Mouse (Mus musculus): ENCODE measurements around the gene Oprm1.
"Not testable (repeated sequence)": the region's sequence is repeated elsewhere in the genome, so short reads cannot be mapped to it uniquely, and the experiment has no call there.

The Oprm1 gene

GRCm38 (mm10) chr10:6979216-6979615 lies 220.9 kb downstream of the Oprm1 start:
- no peak for DNase-seq (ENCODE audit: low spot score)

- DNase-seq (ENCODE audit: low spot score), result no peak
These were observed 221.5 kb downstream of the Oprm1 start for GRCm38 (mm10) chr10:6979789-6980188.

- no peak for DNase-seq (ENCODE audit: low spot score)
These were observed 221.9 kb downstream of the Oprm1 start for GRCm38 (mm10) chr10:6980236-6980635.

- DNase-seq (ENCODE audit: low spot score), result no peak
These were observed 224.4 kb downstream of the Oprm1 start for GRCm38 (mm10) chr10:6982751-6983151.

DNA sequence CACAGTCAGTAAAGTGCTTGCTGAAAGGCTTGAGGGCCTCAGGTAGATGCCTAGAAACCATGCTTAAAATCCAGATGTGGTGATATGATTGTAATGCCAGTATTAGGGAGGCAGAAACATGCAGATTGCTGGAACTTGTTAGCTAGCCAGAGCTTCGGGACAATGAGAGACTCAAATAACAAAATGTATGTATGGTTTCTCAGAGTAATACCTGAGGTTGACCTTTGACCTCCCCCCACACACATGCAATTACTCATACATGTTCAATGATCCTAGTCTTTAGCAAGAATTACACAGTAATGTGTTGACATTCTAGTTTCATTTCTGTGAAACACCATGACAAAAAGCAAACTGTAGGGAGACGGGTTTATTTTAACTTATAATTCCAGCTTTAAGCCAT lies 225.1 kb downstream of the Oprm1 start:
- no peak for DNase-seq (ENCODE audit: low spot score)

- DNase-seq (ENCODE audit: low spot score), result no peak
These were observed 227.9 kb downstream of the Oprm1 start for GRCm38 (mm10) chr10:6986246-6986645.

DNA sequence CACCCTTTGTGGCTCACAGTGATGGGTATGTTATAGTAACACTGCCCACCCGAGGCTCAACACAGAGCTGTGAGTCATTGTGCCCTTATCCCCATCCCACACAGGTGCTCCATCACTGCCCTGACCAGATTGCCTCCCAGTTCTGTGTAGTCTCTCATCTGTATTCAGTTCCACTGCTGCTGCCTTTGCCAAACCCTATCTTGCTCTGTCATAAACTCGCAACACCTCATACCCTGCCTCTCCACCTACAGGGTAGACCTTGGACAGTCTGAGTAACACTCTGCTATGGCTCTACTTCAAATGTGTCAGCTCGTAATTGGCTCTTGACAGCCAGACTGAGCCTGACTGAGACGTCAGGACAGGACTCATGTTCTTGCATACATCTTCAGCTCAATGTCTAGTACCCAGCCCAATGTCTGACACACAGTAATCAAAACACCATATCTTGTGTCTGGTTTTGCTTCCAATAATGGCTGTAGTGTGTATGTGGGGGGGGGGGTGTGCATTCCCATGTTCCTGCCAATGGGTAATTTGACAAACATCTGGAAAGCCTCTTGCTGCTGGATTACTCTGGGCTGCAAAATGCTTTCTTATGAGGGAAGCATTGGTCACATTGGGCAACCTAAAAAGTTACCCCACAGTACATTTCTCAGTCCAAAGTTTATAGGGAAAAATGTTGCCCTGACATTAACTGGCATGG lies 229.2 kb downstream of the Oprm1 start:
- no peak for DNase-seq (ENCODE audit: low spot score)

DNA sequence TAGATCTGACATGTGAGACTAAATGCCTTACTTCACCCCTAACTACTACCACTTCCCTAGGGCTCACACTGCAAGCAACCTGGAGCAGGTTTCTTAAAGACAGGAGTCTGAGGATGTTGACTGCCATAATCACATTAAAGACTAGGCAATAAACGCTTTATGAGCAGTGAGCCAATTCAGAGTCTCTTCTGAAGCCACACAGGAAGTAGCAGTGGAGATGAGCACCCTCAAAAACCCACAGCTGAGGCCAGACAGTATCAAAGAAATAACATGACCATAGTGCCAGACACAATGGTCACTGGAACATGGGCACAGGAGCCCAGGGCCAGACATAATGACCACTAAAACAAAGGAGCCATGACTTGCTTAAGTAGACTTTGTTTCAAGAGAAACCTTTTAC lies 230.2 kb downstream of the Oprm1 start:
- DNase-seq (ENCODE audit: low spot score), result no peak

- DNase-seq (ENCODE audit: low spot score), result no peak
These were observed 238.6 kb downstream of the Oprm1 start for GRCm38 (mm10) chr10:6996895-6997294.

- DNase-seq (ENCODE audit: low spot score), result no peak
These were observed 240.4 kb downstream of the Oprm1 start for GRCm38 (mm10) chr10:6998576-6999250.

- no peak for DNase-seq (ENCODE audit: low spot score)
These were observed 241.0 kb downstream of the Oprm1 start for GRCm38 (mm10) chr10:6999355-6999754.

DNA sequence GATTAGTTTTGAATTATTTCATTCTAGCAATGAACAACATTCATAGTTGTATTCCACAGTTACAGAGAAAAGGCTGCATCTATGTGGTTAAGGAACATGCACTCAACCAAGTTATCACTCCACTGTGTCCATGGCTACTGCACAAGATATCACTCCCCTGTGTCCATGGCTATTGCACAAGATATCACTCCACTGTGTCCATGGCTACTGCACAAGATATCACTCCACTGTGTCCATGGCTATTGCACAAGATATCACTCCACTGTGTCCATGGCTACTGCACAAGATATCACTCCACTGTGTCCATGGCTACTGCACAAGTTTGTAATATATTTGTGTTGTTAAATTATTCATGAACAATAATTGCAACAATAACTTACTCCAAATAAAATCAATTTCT lies 245.6 kb downstream of the Oprm1 start:
- DNase-seq (ENCODE audit: low spot score), result not testable (repeated sequence)

DNA sequence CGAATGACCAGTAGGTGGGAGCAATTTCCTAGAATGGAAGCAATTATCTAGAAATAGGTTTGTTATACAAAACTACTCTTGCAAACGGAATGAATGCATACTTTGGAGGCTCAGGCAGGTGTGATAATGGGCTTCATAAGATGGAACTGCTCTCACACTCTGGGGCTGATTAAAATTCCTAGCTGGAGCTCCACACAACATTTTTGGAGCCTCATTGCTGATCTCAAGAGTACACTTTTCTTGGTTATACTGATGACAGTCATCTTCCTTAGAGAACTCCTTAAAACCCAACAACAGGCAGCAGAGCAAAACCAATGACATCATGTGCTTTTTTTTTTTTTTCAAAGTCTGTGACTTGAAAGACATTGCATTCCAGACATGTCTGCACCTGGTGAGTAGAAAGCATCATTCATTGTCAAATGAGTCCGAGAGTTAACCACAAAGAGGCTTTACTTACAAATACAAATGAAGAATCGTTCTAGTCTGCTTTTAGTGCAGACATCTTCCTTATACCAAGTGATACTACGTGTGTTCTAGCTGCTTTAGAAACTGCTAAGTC lies 246.8 kb downstream of the Oprm1 start:
- no peak for DNase-seq (ENCODE audit: low spot score)

DNA sequence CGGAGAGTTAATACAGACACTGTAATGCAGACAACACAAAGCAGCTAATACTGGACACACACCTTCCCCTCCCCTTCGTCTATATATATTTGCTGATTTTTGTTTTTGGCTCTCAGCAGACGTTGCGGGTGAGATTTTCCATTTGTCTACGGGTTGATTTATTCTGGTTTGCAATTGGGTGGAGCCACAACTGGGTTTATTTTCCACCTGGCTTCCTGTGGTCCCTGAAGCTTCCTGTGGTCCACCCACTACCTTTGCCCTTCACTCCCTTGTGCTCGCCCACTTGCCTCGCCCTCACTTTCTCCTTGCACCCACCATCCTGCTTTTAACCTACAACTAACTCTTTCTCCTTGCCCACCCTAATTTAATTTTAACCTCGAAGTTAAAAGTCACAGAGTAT lies 252.2 kb downstream of the Oprm1 start:
- no peak for DNase-seq (ENCODE audit: low spot score)

GRCm38 (mm10) chr10:7015199-7015598 lies 256.9 kb downstream of the Oprm1 start:
- DNase-seq (ENCODE audit: low spot score), result no peak

DNA sequence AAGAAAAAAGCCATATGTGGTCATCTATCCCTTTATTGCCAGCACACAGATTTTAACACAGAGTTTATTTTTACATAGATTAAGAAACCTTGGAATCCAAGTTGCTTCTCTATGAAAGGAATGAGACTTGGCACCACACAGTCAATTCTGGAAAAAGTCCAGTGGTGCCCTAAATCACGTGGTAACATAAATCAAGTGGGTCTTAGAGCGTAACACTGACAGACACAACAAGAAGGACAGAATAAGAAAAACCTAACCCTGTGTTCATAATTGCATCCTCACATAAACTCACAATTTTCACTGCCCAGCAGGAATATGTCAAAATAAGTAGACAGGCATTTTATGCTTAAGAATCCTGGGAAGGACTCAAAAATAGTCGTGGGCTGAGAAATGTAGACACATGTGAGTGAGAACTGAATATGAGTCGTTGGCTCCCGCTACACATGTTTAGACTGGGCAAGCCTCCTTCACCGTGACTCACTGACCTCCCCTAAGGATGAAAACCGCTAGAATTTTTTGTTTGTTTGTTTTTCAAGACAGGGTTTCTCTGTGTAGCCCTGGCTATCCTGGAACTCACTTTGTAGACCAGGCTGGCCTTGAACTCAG lies 261.6 kb downstream of the Oprm1 start:
- DNase-seq (ENCODE audit: low spot score), result no peak

DNA sequence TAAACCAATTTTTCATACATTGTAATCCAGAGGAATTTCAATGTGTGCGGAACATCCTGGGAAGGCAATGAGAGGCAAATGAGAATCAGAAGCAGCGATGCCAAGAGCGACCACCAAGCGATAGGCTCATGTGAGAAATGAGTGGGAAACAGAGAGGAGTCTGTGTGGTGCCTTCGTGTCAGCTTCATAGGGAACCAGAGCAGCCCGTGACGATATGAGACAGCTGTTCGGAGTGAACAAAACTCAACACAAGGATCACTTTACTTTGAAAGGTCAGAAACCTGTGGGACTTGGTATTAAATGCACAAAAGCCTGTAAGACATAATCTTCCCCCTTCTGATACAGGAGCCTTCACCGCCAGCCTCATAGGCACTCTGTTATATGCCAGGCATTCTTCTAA lies 262.2 kb downstream of the Oprm1 start:
- no peak for DNase-seq (ENCODE audit: low spot score)

DNA sequence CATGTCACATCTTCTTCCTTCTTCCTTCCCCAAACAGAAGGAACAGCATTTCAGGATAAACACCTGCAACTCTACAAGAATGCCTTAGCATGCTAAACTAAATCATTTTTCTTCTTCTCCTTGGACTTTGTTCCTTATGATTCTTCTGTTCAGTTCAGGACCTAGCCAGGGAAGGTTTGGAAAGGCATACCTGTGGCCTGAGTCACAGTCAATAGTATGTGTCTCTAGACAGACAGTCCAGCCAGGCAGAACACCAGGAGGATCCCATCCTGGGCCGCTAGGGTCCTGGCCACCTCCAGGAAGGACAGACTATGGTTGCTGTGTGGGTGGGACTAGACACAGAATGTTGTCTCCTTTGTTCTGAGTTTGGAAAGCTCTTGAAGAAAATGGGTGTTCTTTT lies 266.7 kb downstream of the Oprm1 start:
- DNase-seq (ENCODE audit: low spot score), result no peak

- no peak for DNase-seq (ENCODE audit: low spot score)
These were observed 275.2 kb downstream of the Oprm1 start for GRCm38 (mm10) chr10:7033459-7033858.

DNA sequence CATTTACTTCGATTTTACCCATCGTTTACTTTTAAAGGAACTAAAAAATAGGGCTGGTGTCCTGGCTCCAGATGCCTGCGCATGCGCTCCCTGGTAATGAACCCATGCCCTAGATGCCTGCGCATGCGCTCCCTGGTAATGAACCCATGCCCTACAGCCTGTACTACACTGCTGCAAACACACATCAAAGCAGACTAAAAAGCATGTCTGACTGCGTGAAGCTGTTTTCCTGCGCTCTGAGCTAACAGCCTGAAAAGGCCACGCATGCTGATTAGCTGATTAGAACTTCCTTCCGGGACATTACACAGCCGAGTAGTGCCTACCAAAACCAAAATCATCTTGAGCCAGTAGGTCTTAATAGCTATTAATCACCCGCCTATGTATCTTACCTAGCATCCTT lies 277.2 kb downstream of the Oprm1 start:
- DNase-seq (ENCODE audit: low spot score), result no peak

GRCm38 (mm10) chr10:7037194-7037593 lies 278.9 kb downstream of the Oprm1 start:
- no peak for DNase-seq (ENCODE audit: low spot score)

DNA sequence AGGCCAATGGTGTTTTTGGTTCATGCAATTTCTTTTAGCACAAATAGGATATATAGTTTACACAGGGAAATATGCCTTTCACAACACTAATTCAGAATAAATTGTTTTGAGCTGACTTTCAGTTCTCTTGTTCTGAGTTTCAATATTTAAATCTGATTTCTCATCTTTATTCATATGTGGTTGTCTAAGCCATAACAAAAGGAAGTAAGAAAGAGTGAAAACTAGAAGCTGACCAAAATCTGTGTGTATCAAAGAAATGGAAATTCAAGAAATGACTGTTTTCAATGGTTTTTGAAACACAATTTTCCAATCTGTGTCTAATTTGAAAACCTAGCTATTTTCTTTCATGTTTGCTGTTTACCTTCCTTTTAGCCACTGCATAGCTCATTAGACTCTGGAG lies 282.7 kb downstream of the Oprm1 start:
- DNase-seq (ENCODE audit: low spot score), result no peak

- no peak for DNase-seq (ENCODE audit: low spot score)
These were observed 285.6 kb downstream of the Oprm1 start for GRCm38 (mm10) chr10:7043896-7044295.
